Mouse (Mus musculus) right cerebral cortex, postnatal 10 days (tissue): Measurements from ENCODE around the gene Slc25a53.
"Not testable (repeated sequence)": the region's sequence is repeated elsewhere in the genome, so short reads cannot be mapped to it uniquely, and the experiment has no call there.

Experiments
- DNase-seq, 2 experiments: peaks; one replicate each; pipeline ENCODE4 v3.0.0; 2021; ENCODE audit warnings: low spot score in 2 of 2

Gene Slc25a53

GRCm38 (mm10) chrX:136959688-136960087, 78.4 kb downstream of the Slc25a53 start:
- peak; percentile 31 to 41 for DNase-seq

GRCm38 (mm10) chrX:136958300-136958699, 79.8 kb downstream of the Slc25a53 start:
- DNase-seq: not testable (repeated sequence)

- DNase-seq: peak; percentile 94
Measured at GRCm38 (mm10) chrX:136957583-136958279, 80.4 kb downstream of the Slc25a53 start.

- no peak for DNase-seq
Measured at GRCm38 (mm10) chrX:136937985-136938384, 100.1 kb downstream of the Slc25a53 start.
